Mouse (Mus musculus) bone marrow macrophage, adult 2 months (primary cell): ENCODE data around the gene Abcd2. TPM values are rescaled to one million over a fixed set of nuclear protein-coding genes. Genes with fewer than 3 reads are reported as not detected.
A peak's percentile ranks its signal among the peaks of the same experiment; 100 is the strongest.

Experiments used
- H3K27ac ChIP-seq: 2 replicates; pipeline ENCODE4 v1.5.1; 2012; ENCODE audit warnings: low read depth, low read length; ENCODE audit not compliant: insufficient read depth
- H3K4me1 ChIP-seq: 2 replicates; pipeline ENCODE4 v1.6.1; 2012; ENCODE audit warnings: low read length; ENCODE audit not compliant: control insufficient read depth, insufficient read depth
- H3K4me3 ChIP-seq: 2 replicates; pipeline ENCODE4 v1.5.1; 2012; ENCODE audit warnings: mild to moderate bottlenecking, low read length, moderate library complexity; ENCODE audit not compliant: insufficient read depth
- CTCF ChIP-seq: IDR thresholded peaks from 2 replicates; pipeline ENCODE4 v1.5.1; 2012; ENCODE audit warnings: low read depth, mild to moderate bottlenecking, low read length, moderate library complexity
- POLR2A ChIP-seq: IDR thresholded peaks from 2 replicates; pipeline ENCODE4 v1.6.1; 2012; ENCODE audit warnings: mild to moderate bottlenecking, low read depth, low read length, borderline replicate concordance
- polyA plus RNA-seq: library from polyadenylated mRNA; stranded (reverse); fragments of >200 nt; gene quantifications from 2 replicates; pipeline ENCODE4 v1.2.4, GENCODE M21; 2012; ENCODE audit not compliant: missing spikeins, insufficient read depth, insufficient read length

The Abcd2 gene
- polyA plus RNA-seq, 1 experiment, result 20.8 TPM

DNA sequence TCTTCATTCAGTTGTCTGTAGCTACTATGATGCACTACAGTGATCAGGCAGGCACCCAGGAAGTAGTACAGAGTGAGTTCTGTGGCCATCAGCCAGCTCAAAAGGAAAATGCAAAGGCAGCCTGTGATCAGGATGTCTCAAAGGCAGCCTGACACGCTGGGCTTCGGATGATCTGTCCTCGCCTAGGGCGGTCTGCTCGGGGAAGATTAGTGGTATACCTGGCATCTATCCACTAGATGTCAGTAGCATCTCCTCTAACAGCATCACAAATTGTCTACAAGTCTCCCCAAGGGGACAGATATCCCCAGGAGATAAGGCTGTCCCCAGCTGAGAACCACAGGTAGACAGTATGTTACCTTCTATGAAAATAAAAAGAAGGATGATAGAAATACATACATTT, 26.6 kb downstream of the Abcd2 start:
- Histone ChIP-seq H3K4me3 (no peak overlapping the region), H3K4me1 (peaks cover 17% of the 10 kb centered on the region), H3K27ac (no peak overlapping the region)
- TF ChIP-seq CTCF (peak; percentile 47), POLR2A (no peak)

DNA sequence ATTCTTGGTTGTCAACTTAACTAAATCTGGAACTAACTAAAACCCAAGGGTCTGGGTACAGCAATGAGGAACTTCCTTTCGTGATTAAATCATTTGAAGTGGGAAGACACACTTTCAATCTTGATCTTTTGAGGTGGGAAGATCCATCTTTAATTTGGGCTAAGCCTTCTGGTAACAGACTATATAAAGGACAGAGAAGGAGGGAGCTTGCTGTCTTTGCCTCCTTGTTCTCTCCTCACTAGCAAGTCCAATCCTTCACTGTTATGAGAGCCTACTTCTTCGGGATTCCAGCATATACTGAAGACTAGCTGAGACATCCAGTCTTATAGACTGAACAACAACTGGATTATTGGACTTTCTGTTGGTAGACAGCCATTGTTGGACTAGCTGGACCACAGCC, 28.1 kb downstream of the Abcd2 start:
- no peak overlapping the region for H3K27ac ChIP-seq
- TF ChIP-seq POLR2A, result no peak
- no peak for TF ChIP-seq CTCF

DNA sequence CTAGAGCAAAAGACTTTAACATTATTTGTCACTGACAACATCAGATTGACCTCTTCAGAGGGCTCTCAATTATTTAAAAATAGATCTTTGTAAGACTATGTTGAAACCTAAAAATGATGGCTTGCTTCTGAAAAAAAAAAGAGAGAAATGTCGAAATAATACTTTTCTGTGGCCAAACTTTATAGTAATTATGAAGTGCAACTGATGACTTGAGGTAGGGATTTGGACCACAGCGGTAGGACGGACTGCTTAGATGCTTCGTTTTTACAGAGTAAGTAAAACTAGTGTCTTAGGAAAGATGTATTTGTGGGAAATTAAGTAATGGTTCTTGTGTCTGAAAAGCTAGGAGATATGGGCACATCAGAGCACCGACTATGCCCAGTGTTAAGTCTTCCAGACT, 30.4 kb downstream of the Abcd2 start:
- Histone ChIP-seq H3K27ac (no peak overlapping the region), H3K4me1 (peaks cover 2% of the 10 kb centered on the region; the same call in 1 of the 2 replicates), H3K4me3 (no peak overlapping the region)
- no peak for TF ChIP-seq CTCF

More for the DNA sequence above, 28.1 kb downstream of the Abcd2 start:
- Histone ChIP-seq H3K4me3 (no peak overlapping the region), H3K4me1 (peaks cover 11% of the 10 kb centered on the region)

DNA sequence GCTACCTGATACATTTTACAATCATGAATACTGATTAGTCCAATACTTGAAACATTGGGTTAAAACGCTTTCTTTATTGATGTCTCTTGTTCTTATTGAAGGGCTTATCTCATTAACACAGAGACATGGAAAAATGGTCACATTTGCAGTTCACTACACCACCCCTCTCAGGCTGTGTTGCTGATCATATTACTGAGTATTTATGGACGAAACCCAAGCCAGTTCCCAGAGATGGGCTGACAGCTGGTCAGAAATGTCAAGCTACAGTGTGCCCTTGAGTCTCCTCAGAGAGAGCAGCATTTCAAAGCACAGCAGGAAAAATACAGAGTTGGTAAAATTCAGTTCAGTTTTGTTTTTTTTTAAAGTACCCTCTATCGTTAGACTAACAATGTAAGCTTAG, 38.3 kb downstream of the Abcd2 start:
- no peak for TF ChIP-seq POLR2A
- TF ChIP-seq CTCF, result no peak
- no peak overlapping the region for H3K4me3 ChIP-seq
- H3K4me1 ChIP-seq, result no peaks in the 10 kb centered on the region
- H3K27ac ChIP-seq, result no peak overlapping the region

DNA sequence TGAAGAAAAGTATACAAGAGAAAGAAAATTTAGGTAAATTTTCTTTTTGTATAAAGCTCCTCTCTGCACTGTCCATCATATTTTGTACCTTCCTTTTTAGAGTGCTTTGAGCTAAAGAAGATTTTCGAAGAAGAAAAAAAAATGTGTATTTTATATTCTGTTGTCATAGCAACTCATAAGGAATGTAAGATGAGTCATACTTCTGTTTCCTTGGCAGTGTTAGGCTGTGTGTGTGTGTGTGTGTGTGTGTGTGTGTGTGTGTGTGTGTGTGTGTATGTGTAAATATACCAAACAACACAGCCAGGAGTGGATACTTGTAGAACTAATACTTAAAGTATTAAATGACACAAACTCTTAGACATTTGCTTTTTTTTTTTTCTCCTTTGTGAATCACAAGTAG, 39.0 kb downstream of the Abcd2 start:
- H3K4me1 ChIP-seq, result no peaks in the 10 kb centered on the region
- TF ChIP-seq CTCF, result no peak
- no peak for TF ChIP-seq POLR2A
- H3K4me3 ChIP-seq, result no peak overlapping the region
- no peak overlapping the region for H3K27ac ChIP-seq

DNA sequence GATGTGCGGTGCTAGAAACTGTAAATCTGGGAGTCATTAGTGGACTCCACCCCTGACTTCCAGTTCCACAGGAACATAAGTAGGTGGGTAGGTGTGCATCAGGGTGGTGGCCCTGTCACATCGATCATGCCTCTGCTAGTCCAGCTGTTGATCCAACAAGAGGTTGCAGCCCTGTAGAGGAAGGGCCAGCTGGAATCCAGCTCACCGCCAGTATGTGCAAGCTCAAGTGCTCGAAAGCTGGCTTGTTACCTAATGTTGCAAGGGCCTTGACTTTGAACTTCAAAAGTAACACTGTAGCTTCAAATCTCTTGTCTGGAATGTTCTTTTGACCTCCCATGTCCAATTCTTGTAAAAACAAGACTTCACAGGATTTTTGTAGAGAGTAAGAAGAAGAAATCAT, 67.0 kb downstream of the Abcd2 start:
- H3K4me3 ChIP-seq, result no peak overlapping the region
- TF ChIP-seq POLR2A, result no peak
- TF ChIP-seq CTCF, result no peak

DNA sequence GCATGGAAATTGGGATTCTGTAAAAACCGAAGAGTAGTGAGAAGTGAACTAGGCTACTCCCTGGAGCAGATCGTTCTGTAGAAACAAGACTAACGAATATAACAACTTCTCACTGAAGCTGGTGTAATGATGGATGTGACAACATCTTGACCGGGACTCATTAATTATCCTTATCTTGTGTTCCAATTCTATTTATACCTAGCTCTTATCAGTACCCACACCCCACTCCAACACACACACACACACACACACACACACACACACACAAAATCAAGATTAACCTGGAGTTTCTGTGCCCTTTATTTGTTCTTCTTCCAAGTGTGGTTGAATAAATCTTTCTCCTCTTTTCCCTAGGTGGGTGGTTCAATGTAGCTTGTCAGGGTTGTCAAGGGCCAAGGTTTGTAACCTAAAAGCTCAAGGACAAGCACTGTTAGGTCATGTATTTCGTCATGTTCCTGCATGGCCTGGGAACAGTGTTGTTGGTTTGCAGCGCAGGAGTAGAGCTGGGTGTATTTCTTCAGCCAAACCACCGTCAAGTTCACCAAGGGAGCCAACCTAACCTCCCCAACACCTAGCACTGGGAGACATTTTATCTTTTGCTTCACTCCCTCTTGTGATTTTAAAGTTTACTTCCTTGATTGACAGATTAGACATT, 78.9 kb downstream of the Abcd2 start:
- Histone ChIP-seq H3K4me3 (no peak overlapping the region), H3K4me1 (no peaks in the 10 kb centered on the region), H3K27ac (no peak overlapping the region)
- TF ChIP-seq CTCF (no peak), POLR2A (no peak)

More for the DNA sequence above, 67.0 kb downstream of the Abcd2 start:
- Histone ChIP-seq H3K27ac (no peak overlapping the region), H3K4me1 (no peaks in the 10 kb centered on the region)

DNA sequence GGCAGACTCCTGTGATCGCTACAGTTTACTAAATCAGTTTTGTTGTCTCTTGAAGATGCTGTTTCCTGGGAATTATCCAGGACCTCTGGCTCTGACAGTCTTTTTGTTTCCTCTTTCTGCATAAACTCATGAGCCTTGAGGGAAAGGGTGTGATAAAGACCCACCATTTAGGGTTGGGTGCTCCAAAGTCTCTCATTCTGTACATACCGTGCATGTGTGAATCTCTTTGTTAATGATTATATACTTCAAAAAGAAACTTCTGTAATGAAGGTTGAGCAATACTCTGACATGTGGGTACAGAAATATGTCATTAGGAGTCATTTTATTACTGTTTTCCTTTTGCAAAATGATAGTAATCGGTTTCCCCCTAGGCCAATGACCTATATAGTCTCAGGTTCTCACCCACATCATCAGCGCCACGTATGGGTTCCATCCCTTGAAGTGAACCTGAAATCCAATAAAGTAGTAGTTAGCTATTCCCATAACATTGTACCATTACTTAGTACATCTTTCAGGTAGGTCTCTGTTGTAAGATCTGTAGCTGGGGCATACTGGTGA, 83.4 kb downstream of the Abcd2 start:
- Histone ChIP-seq H3K4me1 (peaks cover 3% of the 10 kb centered on the region; the same call in 1 of the 2 replicates), H3K4me3 (no peak overlapping the region), H3K27ac (no peak overlapping the region)
- TF ChIP-seq POLR2A, result no peak
- no peak for TF ChIP-seq CTCF

DNA sequence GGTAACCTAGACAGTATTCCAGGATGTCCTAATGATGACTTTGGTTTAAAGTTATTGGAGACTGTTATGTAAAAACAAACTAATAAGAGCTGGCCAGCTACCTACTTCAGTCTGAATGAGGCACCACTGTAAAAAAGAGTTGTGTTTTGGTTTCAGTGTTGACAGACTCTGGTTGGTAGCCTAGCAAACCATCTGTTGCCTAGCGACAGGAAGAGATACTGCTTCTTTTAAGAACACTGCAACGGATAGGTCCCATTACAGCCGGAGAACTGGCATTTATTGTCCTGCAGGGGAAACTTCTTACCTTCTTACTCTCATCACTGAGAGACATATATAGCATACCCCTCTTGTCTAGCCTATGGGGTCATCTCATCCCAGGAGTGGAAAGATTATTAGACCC, 86.7 kb downstream of the Abcd2 start:
- Histone ChIP-seq H3K27ac (no peak overlapping the region), H3K4me1 (peaks cover 3% of the 10 kb centered on the region; the same call in 1 of the 2 replicates), H3K4me3 (no peak overlapping the region)
- TF ChIP-seq CTCF (no peak), POLR2A (no peak)

DNA sequence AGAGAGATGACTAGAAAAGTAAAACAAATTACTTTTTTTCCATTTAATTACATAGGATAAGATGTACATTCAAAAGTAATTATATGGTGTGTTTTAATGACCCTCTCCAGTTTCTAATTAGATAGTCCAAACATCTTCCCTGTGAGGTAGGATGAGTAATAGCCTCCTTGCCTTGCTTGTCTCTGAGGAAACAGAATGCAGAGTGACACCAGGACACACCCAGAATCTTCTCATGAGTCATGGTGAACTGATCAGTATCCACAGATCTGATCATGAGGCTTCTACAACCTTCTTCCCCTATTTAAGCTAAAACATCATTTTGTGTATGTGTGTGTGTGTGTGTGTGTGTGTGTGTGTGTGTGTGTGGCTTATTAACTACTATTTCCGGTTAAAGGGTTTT, 87.3 kb downstream of the Abcd2 start:
- no peak for TF ChIP-seq POLR2A
- TF ChIP-seq CTCF, result no peak
- Histone ChIP-seq H3K4me1 (peaks cover 3% of the 10 kb centered on the region; the same call in 1 of the 2 replicates), H3K27ac (no peak overlapping the region), H3K4me3 (no peak overlapping the region)
